In the genomic region with DNA sequence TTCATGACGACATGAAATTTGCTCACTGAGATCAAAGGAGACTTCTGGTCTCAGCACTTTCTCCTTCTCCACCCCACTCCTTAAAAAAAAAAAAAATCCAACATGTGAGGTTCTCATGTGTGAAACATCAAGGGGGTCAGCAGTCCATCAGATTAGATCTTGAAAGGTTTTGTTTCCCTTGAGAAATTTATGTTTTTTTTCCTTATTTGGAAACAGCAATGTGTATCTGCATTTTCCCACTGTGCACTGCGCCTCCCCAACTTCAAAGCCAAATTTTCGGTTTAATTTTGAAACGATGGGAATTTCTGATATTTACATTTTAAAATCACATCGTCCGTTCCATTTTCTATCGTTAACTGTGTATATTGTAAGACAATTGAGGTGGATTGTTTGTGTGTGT, we compare ENCODE assay signal across 8 mouse cellular contexts. TPM values are rescaled to one million over a fixed set of nuclear protein-coding genes. Genes with fewer than 3 reads are reported as not detected.
A peak's percentile ranks its signal among the peaks of the same experiment; 100 is the strongest.
DNase-seq lines count a peak whose midpoint lies in the region; ATAC-seq and TF ChIP-seq lines count a peak whose summit lies in the region.

No protein-coding gene starts in this region.

- H3K4me3 ChIP-seq in heart, embryonic 14.5 days (ENCODE audit: control insufficient read depth in 1 of 2, insufficient read depth in 1 of 2, low read depth in 1 of 2, low read length in 2 of 2) = peak overlapping the region in 1 of 2 experiments; percentile 100; a peak in 3 of 4 replicates
- peak overlapping the region; percentile 99 for H3K4me3 ChIP-seq in heart, postnatal 0 days (ENCODE audit: low read depth, low read length)
- peak overlapping the region; percentile 99 for H3K4me3 ChIP-seq in midbrain, embryonic 10.5 days

- TF ChIP-seq CTCF in heart, postnatal 0 days (IDR thresholded peaks at IDR 0.05; ENCODE audit: low read depth) = no peak

- H3K9me3 ChIP-seq in heart, embryonic 14.5 days (ENCODE audit: control insufficient read depth, low read length) = no peaks in the 10 kb centered on the region
- no peaks in the 10 kb centered on the region for H3K9me3 ChIP-seq in heart, postnatal 0 days (replicated peaks; ENCODE audit: control insufficient read depth, low read length)
- no peaks in the 10 kb centered on the region for H3K9me3 ChIP-seq in midbrain, embryonic 10.5 days (replicated peaks)

- peak overlapping the region; percentile 82 for H3K4me2 ChIP-seq in heart, embryonic 14.5 days (ENCODE audit: low read length)
- H3K4me2 ChIP-seq in heart, postnatal 0 days (ENCODE audit: low read depth, low read length) = peak overlapping the region; percentile 71

- no peaks in the 10 kb centered on the region for H3K36me3 ChIP-seq in heart, embryonic 14.5 days (ENCODE audit: control insufficient read depth, insufficient read depth, low read length)
- H3K36me3 ChIP-seq in heart, postnatal 0 days (replicated peaks; ENCODE audit: control insufficient read depth, insufficient read depth, low read length) = no peaks in the 10 kb centered on the region
- H3K36me3 ChIP-seq in midbrain, embryonic 10.5 days = no peaks in the 10 kb centered on the region

- no peak for DNase-seq in heart, adult 18-20 months
- peak; percentile 67 for DNase-seq in NIH3T3 (ENCODE audit: low read depth)
- DNase-seq in heart, postnatal 0 days (ENCODE audit: low spot score) = no peak
- DNase-seq in midbrain, embryonic 10.5 days (ENCODE audit: low spot score) = no peak
- no peak for DNase-seq in ovary, postnatal 10 days (ENCODE audit: low spot score)
- no peak for DNase-seq in T-cell, adult 2 months (ENCODE audit: low spot score)

- TF ChIP-seq EP300 in heart, postnatal 0 days (IDR thresholded peaks at IDR 0.05; ENCODE audit: low read depth) = no peak

- peak overlapping the region in 1 of 2 experiments; percentile 95; a peak in 2 of 4 replicates for H3K27ac ChIP-seq in heart, embryonic 14.5 days (replicated peaks in 1 of 2; ENCODE audit: control insufficient read depth in 1 of 2, insufficient read depth in 1 of 2, low read depth in 2 of 2, low read length in 2 of 2)
- peak overlapping the region; percentile 89 for H3K27ac ChIP-seq in heart, postnatal 0 days (ENCODE audit: low read depth)
- H3K27ac ChIP-seq in midbrain, embryonic 10.5 days (replicated peaks) = peak overlapping the region; percentile 98

- H3K9ac ChIP-seq in heart, embryonic 14.5 days (ENCODE audit: low read length) = peak overlapping the region; percentile 97
- H3K9ac ChIP-seq in heart, postnatal 0 days (replicated peaks; ENCODE audit: low read depth, low read length) = peak overlapping the region; percentile 94

- H3K27me3 ChIP-seq in heart, embryonic 14.5 days (ENCODE audit: control insufficient read depth, insufficient read depth, low read length) = no peaks in the 10 kb centered on the region
- no peaks in the 10 kb centered on the region for H3K27me3 ChIP-seq in heart, postnatal 0 days (ENCODE audit: control insufficient read depth, insufficient read depth, low read length)
- no peaks in the 10 kb centered on the region for H3K27me3 ChIP-seq in midbrain, embryonic 10.5 days (ENCODE audit: low read depth, poor library complexity, severe bottlenecking)

- no peak for ATAC-seq in heart, embryonic 14.5 days (ENCODE audit: insufficient number of reproducible peaks, insufficient read depth, low FRiP score, low read depth)
- no peak for ATAC-seq in heart, postnatal 0 days (ENCODE audit: insufficient read depth, low read depth)
- no peak for ATAC-seq in cerebellum, adult (ENCODE audit: insufficient number of reproducible peaks, low FRiP score, low TSS enrichment)

- 12% methylated on average over 7 of the region's 7 CpGs for WGBS in heart, embryonic 14.5 days
- WGBS in heart, postnatal 0 days = 9% methylated on average over 7 of the region's 7 CpGs
- 10% methylated on average over 7 of the region's 7 CpGs for WGBS in midbrain, embryonic 10.5 days

- H3K4me1 ChIP-seq in heart, embryonic 14.5 days (ENCODE audit: control insufficient read depth in 2 of 2, insufficient read depth in 2 of 2, low read length in 2 of 2) = peaks cover 0 to 9% of the 10 kb centered on the region in 2 experiments; a peak in 1 of 4 replicates
- peaks cover 8% of the 10 kb centered on the region; the same call in 1 of the 2 replicates for H3K4me1 ChIP-seq in heart, postnatal 0 days (ENCODE audit: control insufficient read depth, insufficient read depth)
- H3K4me1 ChIP-seq in midbrain, embryonic 10.5 days = peaks cover 32% of the 10 kb centered on the region

RNA-seq across cellular contexts. Expression of a gene that starts 1.0 kb away (rescaled TPM):
- polyA plus RNA-seq in heart, embryonic 14.5 days (2014; fragmentation: Nextera tagmentation; extraction: Ambion mirVana) = 22.5 and 24.5 TPM in 2 replicates
- 10 to 100 TPM; 42.6 to 42.8 TPM for total RNA-seq in heart, adult 18-20 months (2021)
- 58.7 and 86.7 TPM in 2 replicates for total RNA-seq in heart, postnatal 0 days (2014; rRNA removed; ENCODE audit: low replicate concordance)
- polyA plus RNA-seq in heart, postnatal 0 days (2015; fragmentation: Nextera tagmentation; extraction: Ambion mirVana) = 10.5 and 11.8 TPM in 2 replicates
- polyA plus RNA-seq in midbrain, embryonic 10.5 days (2016; fragmentation: Nextera tagmentation; extraction: Ambion mirVana) = 27.7 and 28.0 TPM in 2 replicates

RNA-seq across cellular contexts. Expression of a gene that starts 9.9 kb away (rescaled TPM):
- polyA plus RNA-seq in heart, embryonic 14.5 days (2014; fragmentation: Nextera tagmentation; extraction: Ambion mirVana) = 40.7 and 44.7 TPM in 2 replicates
- total RNA-seq in heart, adult 18-20 months (2021) = 10 to 100 TPM; 14.8 to 19.3 TPM
- 35.0 and 40.4 TPM in 2 replicates for total RNA-seq in heart, postnatal 0 days (2014; rRNA removed; ENCODE audit: low replicate concordance)
- 24.3 and 27.8 TPM in 2 replicates for polyA plus RNA-seq in heart, postnatal 0 days (2015; fragmentation: Nextera tagmentation; extraction: Ambion mirVana)
- polyA plus RNA-seq in midbrain, embryonic 10.5 days (2016; fragmentation: Nextera tagmentation; extraction: Ambion mirVana) = 76.3 and 83.7 TPM in 2 replicates
